Mouse (Mus musculus) midbrain, embryonic 11.5 days (tissue): ENCODE measurements around the gene Rhbdl1. TPM values are rescaled to one million over a fixed set of nuclear protein-coding genes. Genes with fewer than 3 reads are reported as not detected.
"Not testable (repeated sequence)": the region's sequence is repeated elsewhere in the genome, so short reads cannot be mapped to it uniquely, and the experiment has no call there.

Experiments
- ATAC-seq: fragments of 200-750 bp; cut with Nextera tagmentation; 2 replicates; pipeline ENCODE4 v1.8.0; 2017; ENCODE audit warnings: moderate TSS enrichment, moderate library complexity; ENCODE audit not compliant: low FRiP score
- DNase-seq: peaks from one replicate; pipeline ENCODE4 v3.0.0; 2015; ENCODE audit warnings: low spot score; ENCODE audit errors: missing footprints
- H3K27ac ChIP-seq: fragments of 300-500 bp; sonication (generic); 2 replicates; pipeline ENCODE4 v1.5.1; 2014; ENCODE audit warnings: low read depth, low read length
- H3K27me3 ChIP-seq: fragments of 300-500 bp; sonication (generic); 2 replicates; pipeline ENCODE4 v1.6.1; 2014; ENCODE audit warnings: mild to moderate bottlenecking, low read length, moderate library complexity, mixed read lengths; ENCODE audit not compliant: control insufficient read depth, insufficient read depth
- H3K36me3 ChIP-seq: fragments of 300-500 bp; sonication (generic); 2 replicates; pipeline ENCODE4 v1.6.1; 2014; ENCODE audit warnings: mild to moderate bottlenecking, low read length, moderate library complexity, mixed read lengths; ENCODE audit not compliant: control insufficient read depth, insufficient read depth
- H3K4me1 ChIP-seq: fragments of 300-500 bp; sonication (generic); 2 replicates; pipeline ENCODE4 v1.6.1; 2014; ENCODE audit warnings: low read length; ENCODE audit not compliant: control insufficient read depth, insufficient read depth
- H3K4me2 ChIP-seq: fragments of 300-500 bp; sonication (generic); 2 replicates; pipeline ENCODE4 v1.6.1; 2014; ENCODE audit warnings: mild to moderate bottlenecking, moderate library complexity
- H3K4me3 ChIP-seq: fragments of 300-500 bp; sonication (generic); 2 replicates; pipeline ENCODE4 v1.5.1; 2014; ENCODE audit warnings: low read depth, low read length
- H3K9ac ChIP-seq: fragments of 300-500 bp; sonication (generic); 2 replicates; pipeline ENCODE4 v1.6.1; 2014; ENCODE audit warnings: low read length
- H3K9me3 ChIP-seq: fragments of 300-500 bp; sonication (generic); 2 replicates; pipeline ENCODE4 v1.6.1; 2016; ENCODE audit warnings: low read length; ENCODE audit not compliant: control insufficient read depth
- WGBS: fragments of 180-500 bp; shearing (Covaris S2); extraction: QIAGEN DNeasy Blood & Tissue Kit; methylation state at CpG from one replicate; pipeline ENCODE4 v1.1.7; 2014; 5-methylcytosine and 5-hydroxymethylcytosine counted together
- polyA plus RNA-seq: library from polyadenylated mRNA; unstranded; fragments of >200 nt; fragmentation: Nextera tagmentation; extraction: Ambion mirVana; gene quantifications from 2 replicates; pipeline ENCODE4 v1.2.1, GENCODE M21; 2014

Gene Rhbdl1
- polyA plus RNA-seq, 1 experiment from 2014 or later: 2.3 TPM

GRCm38 (mm10) chr17:25874148-25874720 lies 37.1 kb upstream of the Rhbdl1 start:
- Histone ChIP-seq H3K9ac (peak overlapping the region; percentile 57), H3K4me1 (peaks cover 14% of the 10 kb centered on the region), H3K4me3 (peak overlapping the region; percentile 80), H3K9me3 (no peaks in the 10 kb centered on the region), H3K4me2 (peak overlapping the region; percentile 90), H3K27ac (peak overlapping the region; percentile 49; the same call in 1 of the 2 replicates), H3K36me3 (no peaks in the 10 kb centered on the region), H3K27me3 (no peaks in the 10 kb centered on the region)
- WGBS: 9% methylated on average over 14 of the region's 14 CpGs
- DNase-seq: no peak
- ATAC-seq: peak; percentile 17; the same call in 1 of the 2 replicates

- H3K36me3 ChIP-seq: no peaks in the 10 kb centered on the region
- no peaks in the 10 kb centered on the region for H3K27me3 ChIP-seq
- H3K4me1 ChIP-seq: peaks cover 18% of the 10 kb centered on the region
- peak overlapping the region; percentile 90 for H3K4me2 ChIP-seq
- H3K9ac ChIP-seq: peak overlapping the region; percentile 57; the same call in 1 of the 2 replicates
- H3K27ac ChIP-seq: no peak overlapping the region
- peak overlapping the region; percentile 80; the same call in 1 of the 2 replicates for H3K4me3 ChIP-seq
- H3K9me3 ChIP-seq: no peaks in the 10 kb centered on the region
- no peak for DNase-seq
- no peak for ATAC-seq
- 83% methylated on average over 11 of the region's 11 CpGs for WGBS
Observed at GRCm38 (mm10) chr17:25873405-25874147, 36.5 kb upstream of the Rhbdl1 start.

- 87% methylated on average over 3 of the region's 3 CpGs for WGBS
- DNase-seq (no peak), ATAC-seq (no peak)
- no peak overlapping the region for H3K4me3 ChIP-seq
- H3K27ac ChIP-seq: no peak overlapping the region
- no peaks in the 10 kb centered on the region for H3K9me3 ChIP-seq
- H3K27me3 ChIP-seq: no peaks in the 10 kb centered on the region
- no peaks in the 10 kb centered on the region for H3K36me3 ChIP-seq
- no peak overlapping the region for H3K9ac ChIP-seq
- H3K4me2 ChIP-seq: no peak overlapping the region
- peaks cover 23% of the 10 kb centered on the region for H3K4me1 ChIP-seq
Observed at GRCm38 (mm10) chr17:25872676-25873075, 35.6 kb upstream of the Rhbdl1 start.

GRCm38 (mm10) chr17:25871566-25871965 lies 34.5 kb upstream of the Rhbdl1 start:
- H3K27ac ChIP-seq, H3K4me3 ChIP-seq, H3K4me2 ChIP-seq, H3K36me3 ChIP-seq, H3K27me3 ChIP-seq, ATAC-seq, H3K9me3 ChIP-seq, DNase-seq, H3K9ac ChIP-seq: not testable (repeated sequence)
- peaks cover 22% of the 10 kb centered on the region for H3K4me1 ChIP-seq

GRCm38 (mm10) chr17:25869954-25870353 lies 32.9 kb upstream of the Rhbdl1 start:
- no peaks in the 10 kb centered on the region for H3K9me3 ChIP-seq
- H3K4me3 ChIP-seq: no peak overlapping the region
- DNase-seq: no peak
- no peaks in the 10 kb centered on the region for H3K36me3 ChIP-seq
- H3K27ac ChIP-seq: no peak overlapping the region
- no peak overlapping the region for H3K9ac ChIP-seq
- 83% methylated on average over 2 of the region's 2 CpGs for WGBS
- ATAC-seq: no peak
- H3K27me3 ChIP-seq: no peaks in the 10 kb centered on the region
- peaks cover 14% of the 10 kb centered on the region for H3K4me1 ChIP-seq
- H3K4me2 ChIP-seq: no peak overlapping the region

- Histone ChIP-seq H3K9me3 (no peaks in the 10 kb centered on the region), H3K4me1 (peaks cover 14% of the 10 kb centered on the region), H3K4me3 (no peak overlapping the region), H3K27me3 (no peaks in the 10 kb centered on the region), H3K4me2 (no peak overlapping the region), H3K27ac (no peak overlapping the region), H3K9ac (no peak overlapping the region), H3K36me3 (no peaks in the 10 kb centered on the region)
- WGBS: 77% methylated on average over 8 of the region's 8 CpGs
- ATAC-seq: no peak
- peak; percentile 78 for DNase-seq
Observed at GRCm38 (mm10) chr17:25869498-25869897, 32.4 kb upstream of the Rhbdl1 start.

GRCm38 (mm10) chr17:25868601-25869191 lies 31.6 kb upstream of the Rhbdl1 start, which contains the start of gene Mcrip2:
Gene Mcrip2 (minus strand): TSS chr17:25868764.
- peak; percentile 95 for DNase-seq
- Histone ChIP-seq H3K36me3 (no peaks in the 10 kb centered on the region), H3K27me3 (no peaks in the 10 kb centered on the region), H3K9me3 (no peaks in the 10 kb centered on the region), H3K4me2 (peak within 1 kb of the TSS; percentile 98), H3K4me1 (peaks cover 9% of the 10 kb centered on the region), H3K4me3 (peak within 1 kb of the TSS; percentile 81), H3K9ac (peak within 1 kb of the TSS; percentile 64), H3K27ac (no peak within 1 kb of the TSS)
- ATAC-seq: peak; percentile 84
- under 1% methylated on average over 24 of the region's 24 CpGs for WGBS

GRCm38 (mm10) chr17:25867836-25868600 lies 30.9 kb upstream of the Rhbdl1 start:
- Histone ChIP-seq H3K4me2 (peak overlapping the region; percentile 98), H3K27me3 (no peaks in the 10 kb centered on the region), H3K9ac (peak overlapping the region; percentile 64), H3K27ac (no peak overlapping the region), H3K4me1 (peaks cover 9% of the 10 kb centered on the region), H3K4me3 (peak overlapping the region; percentile 81), H3K9me3 (no peaks in the 10 kb centered on the region), H3K36me3 (no peaks in the 10 kb centered on the region)
- WGBS: 1% methylated on average over 42 of the region's 42 CpGs
- DNase-seq: peak; percentile 91
- peak; percentile 66 for ATAC-seq
